Mouse (Mus musculus): ENCODE data around the gene Sema3b. TPM values are rescaled to one million over a fixed set of nuclear protein-coding genes. Genes with fewer than 3 reads are reported as not detected.

Gene Sema3b
- polyA plus RNA-seq (2015; fragmentation: Nextera tagmentation; extraction: Ambion mirVana): 21.1 and 22.5 TPM in 2 replicates

- WGBS: 43% methylated on average over 12 of the region's 12 CpGs
- Histone ChIP-seq H3K4me1 (peaks cover 85% of the 10 kb centered on the region), H3K27ac (peak within 1 kb of the TSS; percentile 94), H3K9ac (0 out of 2 replicates have a peak within 1 kb of the TSS, but pooled peaks have one; percentile 26), H3K4me2 (peak within 1 kb of the TSS; percentile 8; the same call in 1 of the 2 replicates), H3K27me3 (no peaks in the 10 kb centered on the region), H3K36me3 (peaks cover 4% of the 10 kb centered on the region), H3K9me3 (replicated peaks) (no peaks in the 10 kb centered on the region), H3K4me3 (replicated peaks) (no peak within 1 kb of the TSS)
- ATAC-seq (replicated peaks; ENCODE audit: low FRiP score): no peak
These were observed at the start of gene Sema3b for GRCm38 (mm10) chr9:107608741-107609432. Sema3b (minus strand) TSS chr9:107609229.

GRCm38 (mm10) chr9:107658096-107658495 is 49.1 kb upstream of the Sema3b start:
- no peaks in the 10 kb centered on the region for H3K36me3 ChIP-seq
- H3K27ac ChIP-seq: no peak overlapping the region
- H3K9ac ChIP-seq: no peak overlapping the region
- ATAC-seq (replicated peaks; ENCODE audit: low FRiP score): no peak
- no peaks in the 10 kb centered on the region for H3K9me3 ChIP-seq (replicated peaks)
- 75% methylated on average over 6 of the region's 6 CpGs for WGBS
- peaks cover 2% of the 10 kb centered on the region for H3K4me1 ChIP-seq
- H3K4me2 ChIP-seq: no peak overlapping the region
- H3K27me3 ChIP-seq: no peaks in the 10 kb centered on the region
- no peak overlapping the region for H3K4me3 ChIP-seq (replicated peaks)

GRCm38 (mm10) chr9:107657144-107657543 is 48.1 kb upstream of the Sema3b start:
- Histone ChIP-seq H3K27me3 (no peaks in the 10 kb centered on the region), H3K27ac (no peak overlapping the region), H3K4me3 (replicated peaks) (no peak overlapping the region), H3K36me3 (no peaks in the 10 kb centered on the region), H3K9ac (no peak overlapping the region), H3K9me3 (replicated peaks) (no peaks in the 10 kb centered on the region), H3K4me2 (no peak overlapping the region), H3K4me1 (no peaks in the 10 kb centered on the region)
- WGBS: 88% methylated on average over 5 of the region's 5 CpGs
- no peak for ATAC-seq (replicated peaks; ENCODE audit: low FRiP score)

GRCm38 (mm10) chr9:107654585-107654984 is 45.6 kb upstream of the Sema3b start:
- no peak overlapping the region for H3K27ac ChIP-seq
- no peaks in the 10 kb centered on the region for H3K9me3 ChIP-seq (replicated peaks)
- ATAC-seq (replicated peaks; ENCODE audit: low FRiP score): no peak
- no peaks in the 10 kb centered on the region for H3K27me3 ChIP-seq
- H3K9ac ChIP-seq: no peak overlapping the region
- 94% methylated on average over 4 of the region's 4 CpGs for WGBS
- peaks cover 13% of the 10 kb centered on the region for H3K4me1 ChIP-seq
- H3K36me3 ChIP-seq: no peaks in the 10 kb centered on the region
- H3K4me3 ChIP-seq (replicated peaks): no peak overlapping the region
- H3K4me2 ChIP-seq: no peak overlapping the region

- H3K4me1 ChIP-seq: peaks cover 14% of the 10 kb centered on the region
- H3K4me2 ChIP-seq: no peak overlapping the region
- ATAC-seq (replicated peaks; ENCODE audit: low FRiP score): no peak
- no peak overlapping the region for H3K27ac ChIP-seq
- no peaks in the 10 kb centered on the region for H3K9me3 ChIP-seq (replicated peaks)
- no peaks in the 10 kb centered on the region for H3K27me3 ChIP-seq
- no peak overlapping the region for H3K4me3 ChIP-seq (replicated peaks)
- H3K9ac ChIP-seq: no peak overlapping the region
- WGBS: 78% methylated on average over 2 of the region's 2 CpGs
- no peaks in the 10 kb centered on the region for H3K36me3 ChIP-seq
These were observed 44.4 kb upstream of the Sema3b start for GRCm38 (mm10) chr9:107653474-107653873.

- 37% methylated on average over 12 of the region's 12 CpGs for WGBS
- peaks cover 14% of the 10 kb centered on the region for H3K4me1 ChIP-seq
- H3K9me3 ChIP-seq (replicated peaks): no peaks in the 10 kb centered on the region
- no peak overlapping the region for H3K4me3 ChIP-seq (replicated peaks)
- no peaks in the 10 kb centered on the region for H3K36me3 ChIP-seq
- no peak overlapping the region for H3K9ac ChIP-seq
- ATAC-seq (replicated peaks; ENCODE audit: low FRiP score): no peak; the same call in 1 of the 2 replicates
- H3K4me2 ChIP-seq: no peak overlapping the region
- H3K27ac ChIP-seq: no peak overlapping the region
- no peaks in the 10 kb centered on the region for H3K27me3 ChIP-seq
These were observed 41.9 kb upstream of the Sema3b start for GRCm38 (mm10) chr9:107650708-107651481.

GRCm38 (mm10) chr9:107650225-107650624 is 41.2 kb upstream of the Sema3b start:
- H3K4me1 ChIP-seq: peaks cover 19% of the 10 kb centered on the region
- no peak overlapping the region for H3K4me3 ChIP-seq (replicated peaks)
- H3K9ac ChIP-seq: no peak overlapping the region
- 60% methylated on average over 7 of the region's 7 CpGs for WGBS
- H3K4me2 ChIP-seq: no peak overlapping the region
- no peaks in the 10 kb centered on the region for H3K9me3 ChIP-seq (replicated peaks)
- no peaks in the 10 kb centered on the region for H3K27me3 ChIP-seq
- no peaks in the 10 kb centered on the region for H3K36me3 ChIP-seq
- no peak for ATAC-seq (replicated peaks; ENCODE audit: low FRiP score)
- no peak overlapping the region for H3K27ac ChIP-seq

GRCm38 (mm10) chr9:107648767-107649166 is 39.7 kb upstream of the Sema3b start:
- Histone ChIP-seq H3K4me3 (replicated peaks) (no peak overlapping the region), H3K4me1 (peaks cover 31% of the 10 kb centered on the region), H3K27ac (no peak overlapping the region), H3K36me3 (no peaks in the 10 kb centered on the region), H3K4me2 (no peak overlapping the region), H3K9me3 (replicated peaks) (no peaks in the 10 kb centered on the region), H3K27me3 (no peaks in the 10 kb centered on the region), H3K9ac (no peak overlapping the region)
- WGBS: 71% methylated on average over 3 of the region's 3 CpGs
- ATAC-seq (replicated peaks; ENCODE audit: low FRiP score): no peak

GRCm38 (mm10) chr9:107646975-107647374 is 37.9 kb upstream of the Sema3b start:
- Histone ChIP-seq H3K4me3 (replicated peaks) (no peak overlapping the region), H3K9me3 (replicated peaks) (no peaks in the 10 kb centered on the region), H3K4me2 (no peak overlapping the region), H3K4me1 (peaks cover 31% of the 10 kb centered on the region), H3K27me3 (no peaks in the 10 kb centered on the region), H3K9ac (no peak overlapping the region), H3K27ac (no peak overlapping the region), H3K36me3 (no peaks in the 10 kb centered on the region)
- no peak for ATAC-seq (replicated peaks; ENCODE audit: low FRiP score)
- WGBS: 82% methylated on average over 6 of the region's 6 CpGs

GRCm38 (mm10) chr9:107645577-107645976 is 36.5 kb upstream of the Sema3b start:
- no peak overlapping the region for H3K27ac ChIP-seq
- H3K9ac ChIP-seq: no peak overlapping the region
- H3K4me3 ChIP-seq (replicated peaks): no peak overlapping the region
- peak; percentile 59 for ATAC-seq (replicated peaks; ENCODE audit: low FRiP score)
- no peaks in the 10 kb centered on the region for H3K36me3 ChIP-seq
- H3K9me3 ChIP-seq (replicated peaks): no peaks in the 10 kb centered on the region
- 12% methylated on average over 5 of the region's 5 CpGs for WGBS
- H3K4me2 ChIP-seq: peak overlapping the region; percentile 73; the same call in 1 of the 2 replicates
- no peaks in the 10 kb centered on the region for H3K27me3 ChIP-seq
- H3K4me1 ChIP-seq: peaks cover 24% of the 10 kb centered on the region

GRCm38 (mm10) chr9:107645153-107645510 is 36.1 kb upstream of the Sema3b start:
- Histone ChIP-seq H3K4me2 (peak overlapping the region; percentile 73), H3K9ac (peak overlapping the region; percentile 56), H3K4me3 (replicated peaks) (peak overlapping the region; percentile 40), H3K27ac (no peak overlapping the region), H3K9me3 (replicated peaks) (no peaks in the 10 kb centered on the region), H3K4me1 (peaks cover 26% of the 10 kb centered on the region), H3K36me3 (no peaks in the 10 kb centered on the region), H3K27me3 (no peaks in the 10 kb centered on the region)
- peak; percentile 47 for ATAC-seq (replicated peaks; ENCODE audit: low FRiP score)
- WGBS: 36% methylated on average over 7 of the region's 7 CpGs

- Histone ChIP-seq H3K4me3 (replicated peaks) (peak overlapping the region; percentile 40), H3K9ac (peak overlapping the region; percentile 56), H3K9me3 (replicated peaks) (no peaks in the 10 kb centered on the region), H3K27me3 (no peaks in the 10 kb centered on the region), H3K4me1 (peaks cover 25% of the 10 kb centered on the region), H3K27ac (0 out of 2 replicates have a peak overlapping the region, but pooled peaks have one; percentile 33), H3K36me3 (no peaks in the 10 kb centered on the region), H3K4me2 (peak overlapping the region; percentile 73)
- 4% methylated on average over 35 of the region's 35 CpGs for WGBS
- ATAC-seq (replicated peaks; ENCODE audit: low FRiP score): peak; percentile 82
These were observed 35.6 kb upstream of the Sema3b start for GRCm38 (mm10) chr9:107644495-107645152.
